Mouse (Mus musculus) stomach, embryonic 15.5 days (tissue): ENCODE data around the gene Mier2. TPM values are rescaled to one million over a fixed set of nuclear protein-coding genes. Genes with fewer than 3 reads are reported as not detected.

Experiments
- ATAC-seq: fragments of 200-750 bp; cut with Nextera tagmentation; 2 replicates; pipeline ENCODE4 v1.8.0; 2017; ENCODE audit warnings: low read depth, moderate number of reproducible peaks, moderate TSS enrichment; ENCODE audit not compliant: insufficient read depth, low FRiP score
- H3K27ac ChIP-seq: fragments of 300-500 bp; sonication (generic); 2 replicates; pipeline ENCODE4 v1.5.1; 2015; ENCODE audit warnings: mild to moderate bottlenecking, inconsistent platforms
- H3K27me3 ChIP-seq: fragments of 300-500 bp; sonication (generic); replicated peaks from 2 replicates; pipeline ENCODE4 v1.6.1; 2015; ENCODE audit warnings: inconsistent platforms
- H3K36me3 ChIP-seq: fragments of 300-500 bp; sonication (generic); 2 replicates; pipeline ENCODE4 v1.6.1; 2015; ENCODE audit warnings: inconsistent platforms
- H3K4me1 ChIP-seq: fragments of 300-500 bp; sonication (generic); 2 replicates; pipeline ENCODE4 v1.6.1; 2015; ENCODE audit warnings: inconsistent platforms
- H3K4me2 ChIP-seq: fragments of 300-500 bp; sonication (generic); 2 replicates; pipeline ENCODE4 v1.6.1; 2015; ENCODE audit warnings: mild to moderate bottlenecking, inconsistent platforms
- H3K4me3 ChIP-seq: fragments of 300-500 bp; sonication (generic); replicated peaks from 2 replicates; pipeline ENCODE4 v1.5.1; 2015; ENCODE audit warnings: inconsistent platforms
- H3K9ac ChIP-seq: fragments of 300-500 bp; sonication (generic); 2 replicates; pipeline ENCODE4 v1.6.1; 2015; ENCODE audit warnings: inconsistent platforms
- H3K9me3 ChIP-seq: fragments of 300-500 bp; sonication (generic); 2 replicates; pipeline ENCODE4 v1.6.1; 2016; ENCODE audit warnings: inconsistent platforms
- WGBS: fragments of 180-500 bp; shearing (Covaris S2); methylation state at CpG from one replicate; pipeline ENCODE4 v1.1.7; 2015; 5-methylcytosine and 5-hydroxymethylcytosine counted together
- microRNA-seq: library from miRNA; unstranded; fragments of <30 nt; microRNA quantifications from one replicate; pipeline ENCODE4, GENCODE M21; 2016
- polyA plus RNA-seq: library from polyadenylated mRNA; unstranded; fragments of >200 nt; fragmentation: Nextera tagmentation; extraction: Ambion mirVana; gene quantifications from 2 replicates; pipeline ENCODE4 v1.2.1, GENCODE M21; 2015

Mier2 gene
- polyA plus RNA-seq, 1 experiment from 2014 or later, result 50.1 TPM

DNA sequence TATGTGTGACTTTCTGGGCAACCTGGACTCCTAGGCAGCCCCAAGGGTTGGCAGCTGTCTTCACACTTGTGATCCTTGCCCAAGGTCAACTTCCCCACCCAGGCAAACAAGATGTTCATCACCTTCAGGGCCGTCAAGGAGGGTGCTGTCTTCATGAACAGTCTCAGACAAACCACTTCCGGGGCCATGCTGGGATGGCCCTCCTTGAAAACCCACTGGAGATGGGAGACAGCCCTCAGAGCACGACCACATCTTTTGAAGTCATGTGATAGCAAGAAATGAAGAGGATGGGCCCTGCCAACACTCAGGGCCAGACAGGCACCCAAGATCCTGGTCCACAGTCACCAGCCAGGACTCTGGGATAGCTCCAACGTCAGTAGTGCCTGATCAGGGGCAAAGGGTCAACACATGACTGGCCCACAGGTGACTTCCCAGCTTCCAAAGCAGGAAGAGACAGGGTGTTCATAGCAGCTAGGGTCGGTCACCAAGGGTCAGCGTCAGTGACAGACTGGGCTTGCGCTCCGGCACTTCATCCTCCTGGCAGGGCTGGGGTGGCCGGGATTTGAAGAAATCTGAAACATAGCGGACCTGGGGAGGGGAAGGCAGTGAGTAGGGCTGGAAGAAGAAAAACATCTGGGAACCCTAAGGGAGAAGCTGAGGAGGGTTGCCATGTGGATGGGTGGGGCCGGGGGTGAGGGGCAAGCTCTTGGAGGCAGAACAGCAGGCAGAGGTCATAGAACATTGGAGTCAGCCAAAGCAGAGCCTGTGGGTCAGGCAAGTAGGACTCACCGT, 28.1 kb downstream of the Mier2 start:
- WGBS, result 85% methylated on average over 12 of the region's 12 CpGs

DNA sequence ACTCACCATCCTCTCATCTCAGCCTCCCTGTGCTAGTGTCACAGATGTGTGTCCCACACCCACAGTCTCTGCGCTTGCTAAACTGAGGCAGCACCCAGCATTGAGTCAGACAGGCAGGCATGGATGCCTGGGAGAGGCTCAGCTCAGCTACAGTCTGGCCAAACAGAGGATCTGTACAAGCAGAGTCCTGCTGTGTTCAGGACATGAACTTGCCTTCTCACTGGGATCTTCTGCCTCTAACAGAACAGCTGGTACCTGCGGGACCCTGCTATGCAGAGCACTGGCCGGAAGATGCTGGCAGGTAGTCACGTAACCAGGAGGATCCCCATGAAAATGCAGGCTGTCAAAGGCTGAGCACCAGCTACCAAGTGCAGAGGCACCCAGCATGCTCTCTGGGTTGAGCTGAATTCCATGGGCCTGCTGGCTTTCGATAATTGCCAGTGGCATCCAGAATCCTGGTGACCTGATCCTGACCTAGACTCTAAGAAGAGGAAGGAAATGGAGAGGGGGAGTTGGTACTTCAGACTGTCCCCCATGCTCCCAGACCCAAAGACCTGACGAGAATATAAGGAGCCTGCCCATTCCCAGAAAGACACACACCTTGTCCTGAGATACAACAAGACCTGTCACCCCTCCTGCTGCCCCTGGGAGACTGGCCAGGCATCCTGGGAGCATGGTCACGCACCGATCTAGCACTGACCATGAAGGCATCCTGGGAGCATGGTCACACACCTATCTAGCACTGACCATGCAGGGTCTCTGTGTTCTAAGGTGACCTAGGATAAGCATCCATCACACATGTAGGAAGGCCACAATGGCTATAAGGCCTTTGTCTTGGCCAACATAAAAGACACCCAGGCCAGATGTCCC, 29.3 kb downstream of the Mier2 start:
- Histone ChIP-seq H3K9ac (no peak overlapping the region), H3K4me1 (no peaks in the 10 kb centered on the region), H3K27me3 (no peaks in the 10 kb centered on the region), H3K9me3 (no peaks in the 10 kb centered on the region), H3K27ac (no peak overlapping the region), H3K4me2 (no peak overlapping the region), H3K4me3 (no peak overlapping the region), H3K36me3 (0 out of 2 replicates have a peak, but pooled peaks cover 5% of the 10 kb centered on the region)
- ATAC-seq, result no peak
- WGBS, result 86% methylated on average over 8 of the region's 8 CpGs

More for the DNA sequence above, 28.1 kb downstream of the Mier2 start:
- 0 out of 2 replicates have a peak, but pooled peaks cover 5% of the 10 kb centered on the region for H3K4me1 ChIP-seq
- no peak overlapping the region for H3K27ac ChIP-seq
- no peak overlapping the region for H3K9ac ChIP-seq
- no peak overlapping the region for H3K4me3 ChIP-seq
- H3K4me2 ChIP-seq, result no peak overlapping the region
- no peaks in the 10 kb centered on the region for H3K27me3 ChIP-seq
- 0 out of 2 replicates have a peak, but pooled peaks cover 5% of the 10 kb centered on the region for H3K36me3 ChIP-seq
- H3K9me3 ChIP-seq, result no peaks in the 10 kb centered on the region
- ATAC-seq, result no peak

DNA sequence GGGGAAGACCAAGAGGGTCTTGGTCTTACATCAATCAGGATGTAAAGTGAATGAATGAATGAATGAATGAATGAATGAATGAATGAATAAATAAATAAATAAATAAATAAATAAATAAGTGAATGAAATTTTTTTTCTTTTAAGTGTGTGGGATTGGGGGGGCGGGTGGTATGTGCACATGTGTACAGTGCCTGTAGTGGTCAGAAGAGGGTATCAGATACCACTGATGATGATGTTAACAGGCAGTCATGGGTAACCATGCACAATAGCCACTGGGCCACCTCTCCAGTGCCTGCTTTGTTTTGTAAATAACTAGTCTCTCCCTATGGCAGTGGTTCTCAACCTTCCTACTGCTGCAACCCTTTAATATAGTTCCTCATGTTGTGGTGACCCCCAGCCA, 30.6 kb downstream of the Mier2 start:
- ATAC-seq, result no peak
- no peak overlapping the region for H3K9ac ChIP-seq
- WGBS, result 76% methylated on average over 1 of the region's 1 CpGs

DNA sequence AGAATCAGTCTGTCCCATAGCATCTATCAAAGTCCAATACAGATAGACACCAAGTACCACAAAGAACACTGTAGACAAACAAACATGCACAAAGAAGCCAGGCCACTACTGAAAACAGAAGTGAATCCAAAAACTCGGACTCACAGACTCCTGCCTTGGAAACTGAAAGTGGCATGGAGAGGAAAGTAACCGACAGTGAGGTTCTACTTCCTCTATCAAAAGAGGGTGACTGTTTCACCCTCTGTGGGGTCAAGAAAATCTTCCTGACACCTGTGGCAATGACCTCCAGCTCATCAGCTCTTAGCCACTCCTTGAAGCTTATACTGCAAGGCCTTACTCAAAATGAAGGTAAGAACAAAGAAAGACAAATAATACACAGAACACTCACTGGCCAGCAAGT, 48.3 kb downstream of the Mier2 start:
- H3K4me2 ChIP-seq, result no peak overlapping the region
- no peak for ATAC-seq
- H3K9me3 ChIP-seq, result no peaks in the 10 kb centered on the region
- no peak overlapping the region for H3K4me3 ChIP-seq
- no peaks in the 10 kb centered on the region for H3K4me1 ChIP-seq
- H3K9ac ChIP-seq, result no peak overlapping the region
- no peak overlapping the region for H3K27ac ChIP-seq
- H3K36me3 ChIP-seq, result no peaks in the 10 kb centered on the region
- H3K27me3 ChIP-seq, result no peaks in the 10 kb centered on the region
- 82% methylated on average over 2 of the region's 2 CpGs for WGBS

More for the DNA sequence above, 30.6 kb downstream of the Mier2 start:
- Histone ChIP-seq H3K27ac (no peak overlapping the region), H3K9me3 (no peaks in the 10 kb centered on the region), H3K4me1 (no peaks in the 10 kb centered on the region), H3K36me3 (0 out of 2 replicates have a peak, but pooled peaks cover 5% of the 10 kb centered on the region), H3K27me3 (no peaks in the 10 kb centered on the region), H3K4me3 (no peak overlapping the region), H3K4me2 (no peak overlapping the region)

DNA sequence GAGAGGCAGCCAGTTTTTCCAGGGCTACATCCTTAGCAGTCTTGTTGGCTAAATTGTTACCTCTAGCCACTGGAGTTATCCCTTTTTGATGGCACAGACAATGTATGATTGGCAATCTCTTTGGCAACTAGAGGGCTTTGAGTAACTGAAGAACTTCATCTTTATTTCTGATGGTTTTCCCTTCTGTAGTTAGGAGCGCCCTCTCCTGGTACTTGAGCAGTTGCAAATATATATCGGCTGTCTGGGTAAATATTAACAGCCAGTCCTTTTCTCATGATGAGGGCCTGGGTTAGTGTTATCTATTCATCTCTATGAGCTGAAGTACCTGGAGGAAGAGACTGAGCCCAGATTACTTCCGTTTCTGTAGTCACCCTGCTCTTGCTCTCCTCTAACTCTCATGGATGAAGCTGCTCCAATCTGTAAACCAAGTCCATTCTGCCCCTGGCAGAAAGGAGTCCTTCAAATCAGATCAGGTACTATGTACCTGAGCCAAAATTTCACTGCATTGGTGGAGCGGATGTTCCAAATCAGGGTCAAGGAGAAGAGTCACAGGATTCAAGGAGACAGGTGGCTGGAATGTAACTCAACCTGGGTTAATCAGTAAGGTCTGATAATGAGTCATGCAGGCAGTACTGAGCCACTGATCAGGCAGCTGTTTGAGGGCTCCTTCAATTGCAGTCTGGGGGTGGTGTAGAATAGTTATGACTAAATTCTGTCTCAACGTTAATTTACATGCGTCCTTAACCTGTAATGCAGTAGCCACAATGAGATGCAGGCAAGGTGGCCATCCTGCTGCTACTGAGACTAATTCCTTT, 52.0 kb downstream of the Mier2 start:
- Histone ChIP-seq H3K27ac (no peak overlapping the region), H3K4me3 (no peak overlapping the region), H3K9ac (no peak overlapping the region), H3K9me3 (no peaks in the 10 kb centered on the region), H3K27me3 (no peaks in the 10 kb centered on the region), H3K4me2 (no peak overlapping the region), H3K4me1 (no peaks in the 10 kb centered on the region), H3K36me3 (no peaks in the 10 kb centered on the region)
- WGBS, result 60% methylated on average over 6 of the region's 6 CpGs
- ATAC-seq, result no peak

DNA sequence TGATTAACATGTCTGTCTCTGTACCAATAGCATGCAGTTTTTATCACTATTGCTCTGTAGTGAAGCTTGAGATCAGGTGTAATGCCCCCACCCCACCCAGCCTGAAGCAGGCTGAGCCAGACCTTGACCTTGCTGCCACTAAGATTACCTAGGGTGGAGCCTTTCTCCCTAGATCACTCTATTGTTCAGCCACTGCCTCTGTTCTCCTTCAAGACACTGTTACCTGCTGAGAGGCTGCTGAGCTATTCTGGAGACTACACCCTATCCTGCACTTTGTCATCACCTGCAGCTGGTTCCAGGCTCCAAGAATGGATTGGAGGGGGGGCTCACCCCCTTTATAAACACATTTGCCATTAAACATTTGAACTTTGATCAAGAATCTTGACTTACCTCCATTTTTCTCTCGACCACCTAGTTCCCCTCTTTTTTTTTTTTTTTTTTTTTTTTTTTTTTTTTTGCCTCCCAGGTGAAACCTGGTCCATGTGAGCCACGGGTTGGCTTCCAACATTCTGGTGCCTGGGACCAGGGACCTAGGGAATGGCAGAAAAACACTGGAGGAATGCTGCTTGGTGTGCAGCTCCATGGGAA, 58.2 kb downstream of the Mier2 start:
- Histone ChIP-seq H3K9me3 (no peaks in the 10 kb centered on the region), H3K4me1 (no peaks in the 10 kb centered on the region), H3K27ac (no peak overlapping the region), H3K27me3 (no peaks in the 10 kb centered on the region), H3K4me3 (no peak overlapping the region), H3K36me3 (no peaks in the 10 kb centered on the region), H3K9ac (no peak overlapping the region), H3K4me2 (no peak overlapping the region)
- WGBS, result 40% methylated on average over 2 of the region's 2 CpGs
- ATAC-seq, result no peak

DNA sequence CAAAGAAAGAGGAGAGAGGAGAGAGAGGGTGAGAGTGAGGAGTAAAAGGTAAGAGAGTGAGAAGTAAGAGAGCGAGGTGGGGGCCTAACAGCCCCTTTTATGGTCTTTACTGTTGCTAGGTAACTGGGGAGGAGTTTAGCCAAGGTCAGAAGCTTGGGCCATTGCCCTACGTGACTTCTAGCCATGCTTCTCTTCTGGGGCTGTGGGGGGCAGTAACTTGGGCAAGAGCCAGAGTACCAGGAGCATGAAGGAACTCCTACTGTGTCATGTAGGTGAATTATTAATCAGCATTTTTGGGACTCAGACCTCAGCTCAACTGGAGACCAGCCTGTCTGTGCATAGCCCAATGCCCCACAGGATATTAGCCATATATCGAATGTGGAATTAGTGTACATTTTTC, 59.1 kb downstream of the Mier2 start:
- Histone ChIP-seq H3K4me1 (no peaks in the 10 kb centered on the region), H3K9ac (no peak overlapping the region), H3K27ac (no peak overlapping the region), H3K4me3 (no peak overlapping the region), H3K9me3 (no peaks in the 10 kb centered on the region), H3K4me2 (no peak overlapping the region), H3K27me3 (no peaks in the 10 kb centered on the region), H3K36me3 (no peaks in the 10 kb centered on the region)
- ATAC-seq, result no peak
- 62% methylated on average over 3 of the region's 3 CpGs for WGBS

Small RNA genes lying within 50 kb of the gene (microRNA-seq; reads per million reads assigned to microRNA genes)
- gene Mir6909, result 0.77 reads per million

Other genes with a start within 250 kb of the Mier2 start
- gene Vmn2r82, start 198.7 kb downstream of the Mier2 start, polyA plus RNA-seq, result not detected in 2 replicates
- not detected in 2 replicates for gene Vmn2r83, start 86.5 kb downstream of the Mier2 start, polyA plus RNA-seq
- gene Plpp2, start 21.4 kb downstream of the Mier2 start, polyA plus RNA-seq, result 69.7 and 70.6 TPM in 2 replicates
- not detected in 2 replicates for gene Theg, start 32.1 kb upstream of the Mier2 start, polyA plus RNA-seq
- 0.08 and 0.14 TPM in 2 replicates for gene C2cd4c, start 58.8 kb upstream of the Mier2 start, polyA plus RNA-seq
- 9.1 and 10.6 TPM in 2 replicates for gene Shc2, start 82.7 kb upstream of the Mier2 start, polyA plus RNA-seq
- gene Odf3l2, start 90.5 kb upstream of the Mier2 start, polyA plus RNA-seq, result not detected in 2 replicates
- 36.4 and 41.1 TPM in 2 replicates for gene Madcam1, start 109.4 kb upstream of the Mier2 start, polyA plus RNA-seq
- gene Tpgs1, start 114.2 kb upstream of the Mier2 start, polyA plus RNA-seq, result 58.2 and 59.3 TPM in 2 replicates
- gene Cdc34, start 127.0 kb upstream of the Mier2 start, polyA plus RNA-seq, result 107 and 108 TPM in 2 replicates
- gene Gzmm, start 133.8 kb upstream of the Mier2 start, polyA plus RNA-seq, result 0.40 and 0.57 TPM in 2 replicates
- 1,050 and 1,128 TPM in 2 replicates for gene Bsg, start 149.3 kb upstream of the Mier2 start, polyA plus RNA-seq
- gene Hcn2, start 161.4 kb upstream of the Mier2 start, polyA plus RNA-seq, result 0.08 and 0.14 TPM in 2 replicates
- 33.9 and 38.7 TPM in 2 replicates for gene Polrmt, start 191.4 kb upstream of the Mier2 start, polyA plus RNA-seq
- gene Fgf22, start 199.9 kb upstream of the Mier2 start, polyA plus RNA-seq, result 0.31 and 0.36 TPM in 2 replicates
- gene Rnf126, start 211.8 kb upstream of the Mier2 start, polyA plus RNA-seq, result 87.8 and 88.1 TPM in 2 replicates
- gene Fstl3, start 222.1 kb upstream of the Mier2 start, polyA plus RNA-seq, result 14.8 and 15.5 TPM in 2 replicates
- gene Prss57, start 235.8 kb upstream of the Mier2 start, polyA plus RNA-seq, result 0.23 and 0.31 TPM in 2 replicates
- 53.3 and 54.1 TPM in 2 replicates for gene Palm, start 238.4 kb upstream of the Mier2 start, polyA plus RNA-seq